Mouse (Mus musculus) kidney, adult 18-20 months (tissue): ENCODE measurements around the gene Prl2a1.
"Not testable (repeated sequence)": the region's sequence is repeated elsewhere in the genome, so short reads cannot be mapped to it uniquely, and the experiment has no call there.

ENCODE experiments used
- DNase-seq: peaks from one replicate; pipeline ENCODE4 v3.0.0; 2021

The Prl2a1 gene

GRCm38 (mm10) chr13:27801354-27801753 is at the start of gene Prl2a1:
Gene Prl2a1 (plus strand): TSS chr13:27801654.
- DNase-seq: no peak

- DNase-seq: not testable (repeated sequence)
Measured at GRCm38 (mm10) chr13:27780704-27781103, 20.8 kb upstream of the Prl2a1 start, which contains the start of gene Prl7c1. Gene Prl7c1 (minus strand): TSS chr13:27780804.

DNA sequence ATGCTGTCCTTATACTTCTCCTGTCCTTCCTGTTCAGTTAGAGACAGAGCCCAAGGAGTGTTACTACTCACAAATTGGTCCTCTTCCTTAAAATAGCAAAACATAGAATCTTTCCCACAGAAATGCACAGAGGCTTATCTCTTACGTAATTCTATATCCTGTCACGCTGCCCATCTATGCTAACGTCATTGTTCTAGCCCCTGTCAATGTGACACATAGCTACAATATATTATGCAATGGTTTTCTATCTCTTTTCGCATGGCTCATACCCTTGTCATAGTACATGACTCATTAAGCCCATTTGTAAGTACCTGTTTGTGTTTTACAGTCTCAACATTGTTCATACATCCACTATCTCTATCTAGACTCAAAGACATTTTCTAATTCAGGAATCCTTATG is 2.2 kb upstream of the Prl2a1 start:
- no peak for DNase-seq

DNA sequence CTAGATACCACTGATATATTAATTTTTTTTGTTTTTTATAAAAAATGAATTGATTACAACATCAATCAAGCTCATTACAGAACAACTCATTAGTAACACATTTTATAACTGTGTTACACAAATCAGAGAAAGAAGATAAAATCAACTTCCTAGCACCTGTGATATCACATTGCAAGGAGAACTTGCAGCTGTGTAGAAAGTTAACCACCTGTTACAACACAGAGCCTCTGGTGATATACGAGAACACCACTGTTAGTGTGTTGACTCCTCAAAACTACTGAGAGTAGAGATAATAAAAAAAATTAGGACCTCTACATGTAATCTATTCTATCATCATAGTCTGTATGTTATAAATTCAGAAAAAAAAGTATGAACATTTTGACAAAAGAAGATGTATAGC is 1.3 kb downstream of the Prl2a1 start:
- DNase-seq: no peak

- no peak for DNase-seq
Measured at GRCm38 (mm10) chr13:27849042-27849441, 47.6 kb downstream of the Prl2a1 start, which contains the start of gene Prl2c1. Gene Prl2c1 (plus strand): TSS chr13:27849342.
